Mouse (Mus musculus): ENCODE measurements around the gene Hpse2.

- no peak for TF ChIP-seq GATA1 (IDR thresholded peaks at IDR 0.05; ENCODE audit: low read length)
- no peak for TF ChIP-seq TAL1 (IDR thresholded peaks at IDR 0.05; ENCODE audit: low read length)
These were observed 641.5 kb downstream of the Hpse2 start for GRCm38 (mm10) chr19:42746702-42747101.
